Mouse (Mus musculus) liver, embryonic 14.5 days (tissue): ENCODE measurements around the gene Serbp1. TPM values are rescaled to one million over a fixed set of nuclear protein-coding genes. Genes with fewer than 3 reads are reported as not detected.

ENCODE experiments used
- ATAC-seq: fragments of 200-750 bp; cut with Nextera tagmentation; 2 replicates; pipeline ENCODE4 v1.8.0; 2017; ENCODE audit warnings: moderate number of reproducible peaks, mild to moderate bottlenecking, moderate library complexity; ENCODE audit not compliant: insufficient read depth
- DNase-seq, 3 experiments: peaks; one replicate each; pipeline ENCODE4 v3.0.0-alpha.2; 2012 to 2013; ENCODE audit warnings: low read depth in 3 of 3, low spot score in 3 of 3
- H3K27ac ChIP-seq: fragments of 300-500 bp; sonication (generic); 2 replicates; pipeline ENCODE4 v1.5.1; 2014; ENCODE audit warnings: moderate library complexity, mild to moderate bottlenecking, control low read depth, inconsistent platforms
- H3K27me3 ChIP-seq: fragments of 300-500 bp; sonication (generic); 2 replicates; pipeline ENCODE4 v1.6.1; 2014; ENCODE audit warnings: mild to moderate bottlenecking, low read length, moderate library complexity; ENCODE audit not compliant: control insufficient read depth, insufficient read depth
- H3K36me3 ChIP-seq: fragments of 300-500 bp; sonication (generic); replicated peaks from 2 replicates; pipeline ENCODE4 v1.6.1; 2014; ENCODE audit warnings: low read depth; ENCODE audit not compliant: control insufficient read depth, insufficient read depth
- H3K4me1 ChIP-seq, 2 experiments: fragments of 200-500 bp in 1 of 2; fragments of 300-500 bp in 1 of 2; sonication (generic) in 1 of 2; replicated peaks; 2 replicates each; pipeline ENCODE4 v1.6.1; 2012 to 2014; ENCODE audit warnings: antibody characterized with exemption in 1 of 2, inconsistent platforms in 1 of 2, low read length in 1 of 2; ENCODE audit not compliant: control insufficient read depth in 2 of 2, insufficient read depth in 2 of 2
- H3K4me2 ChIP-seq: fragments of 300-500 bp; sonication (generic); 2 replicates; pipeline ENCODE4 v1.6.1; 2014; ENCODE audit warnings: low read depth, mild to moderate bottlenecking, control low read depth, moderate library complexity
- H3K4me3 ChIP-seq, 2 experiments: fragments of 200-500 bp in 1 of 2; fragments of 300-500 bp in 1 of 2; sonication (generic) in 1 of 2; 2 replicates each; pipeline ENCODE4 v1.5.1; 2012 to 2014; ENCODE audit warnings: low read depth in 2 of 2, low read length in 2 of 2, mild to moderate bottlenecking in 2 of 2, control low read depth in 1 of 2, inconsistent platforms in 1 of 2, moderate library complexity in 1 of 2; ENCODE audit not compliant: insufficient read depth in 1 of 2
- H3K9ac ChIP-seq: fragments of 300-500 bp; sonication (generic); replicated peaks from 2 replicates; pipeline ENCODE4 v1.6.1; 2014; ENCODE audit warnings: mild to moderate bottlenecking, control low read depth, moderate library complexity
- H3K9me3 ChIP-seq: fragments of 300-500 bp; sonication (generic); 2 replicates; pipeline ENCODE4 v1.6.1; 2016; ENCODE audit warnings: low read length, mixed read lengths; ENCODE audit not compliant: control insufficient read depth
- CTCF ChIP-seq: IDR thresholded peaks from 2 replicates; pipeline ENCODE4 v1.5.1; 2016; ENCODE audit warnings: antibody characterized with exemption, low read depth, control low read depth
- EP300 ChIP-seq: IDR thresholded peaks from 2 replicates; pipeline ENCODE4 v1.6.1; 2016; ENCODE audit warnings: antibody characterized with exemption, low read depth
- WGBS: fragments of 180-500 bp; shearing (Covaris S2); extraction: QIAGEN DNeasy Blood & Tissue Kit; methylation state at CpG from one replicate; pipeline ENCODE4 v1.1.7; 2014; ENCODE audit not compliant: insufficient replicate concordance; 5-methylcytosine and 5-hydroxymethylcytosine counted together
- polyA plus RNA-seq, 2 experiments: library from polyadenylated mRNA; depleted of rRNA in 1 of 2; stranded (reverse) in 1 of 2; unstranded in 1 of 2; fragments of >200 nt; fragmentation: Nextera tagmentation in 1 of 2; extraction: Ambion mirVana in 1 of 2; gene quantifications; 2 replicates each; pipeline versions ENCODE4 v1.2.1 to v1.2.3; 2012 to 2014

The Serbp1 gene
- polyA plus RNA-seq, 2 experiments, result 336 to 339 TPM

DNA sequence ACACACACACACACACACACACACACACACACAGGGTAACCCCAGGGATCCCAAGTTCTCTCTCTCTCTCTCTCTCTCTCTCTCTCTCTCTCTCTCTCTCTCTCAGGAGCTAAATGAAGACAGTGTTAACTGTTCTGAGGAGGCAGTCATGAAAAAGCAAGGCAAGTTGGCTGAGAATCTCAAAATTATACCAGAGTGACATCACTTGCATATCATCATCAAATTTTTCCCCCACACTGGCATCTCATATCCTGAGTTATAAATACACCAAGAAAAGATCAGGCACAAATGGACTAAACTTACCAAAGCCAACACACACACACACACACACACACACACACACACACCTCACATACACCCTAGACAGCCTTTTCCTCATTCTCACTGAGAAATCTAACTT is 7.0 kb upstream of the Serbp1 start:
- no peak for ATAC-seq

DNA sequence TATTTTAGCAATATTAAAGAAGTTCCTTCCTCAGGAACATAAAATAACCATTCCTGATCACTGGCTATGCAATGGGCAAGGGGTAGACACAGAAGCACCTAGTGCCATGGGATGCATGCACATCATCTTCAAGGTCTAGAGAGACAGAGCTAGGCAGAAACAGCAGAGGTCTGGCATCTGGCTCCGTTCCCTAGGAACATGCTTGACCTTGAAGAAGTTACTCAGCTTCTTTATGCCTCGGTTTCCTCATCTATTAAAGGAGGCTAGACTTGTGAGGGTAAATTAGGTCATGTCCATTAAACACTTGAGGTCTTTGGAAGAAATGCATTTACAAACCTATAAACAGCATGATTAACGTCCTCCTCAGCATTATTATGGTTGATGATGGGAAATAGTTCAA is 2.3 kb upstream of the Serbp1 start:
- 66% methylated on average over 3 of the region's 3 CpGs for WGBS
- DNase-seq, result no peak
- Histone ChIP-seq H3K9me3 (no peaks in the 10 kb centered on the region), H3K4me2 (no peak overlapping the region), H3K36me3 (no peaks in the 10 kb centered on the region), H3K27me3 (no peaks in the 10 kb centered on the region), H3K27ac (no peak overlapping the region), H3K4me3 (no peak overlapping the region), H3K9ac (no peak overlapping the region), H3K4me1 (no peaks in the 10 kb centered on the region)
- TF ChIP-seq EP300 (no peak), CTCF (no peak)
- ATAC-seq, result no peak

More for the DNA sequence above, 7.0 kb upstream of the Serbp1 start:
- H3K27me3 ChIP-seq, result peaks cover 3% of the 10 kb centered on the region
- TF ChIP-seq EP300 (no peak), CTCF (no peak)
- no peaks in the 10 kb centered on the region for H3K9me3 ChIP-seq
- H3K4me1 ChIP-seq, result no peaks in the 10 kb centered on the region
- H3K4me2 ChIP-seq, result no peak overlapping the region
- H3K27ac ChIP-seq, result no peak overlapping the region
- H3K36me3 ChIP-seq, result no peaks in the 10 kb centered on the region
- DNase-seq, result no peak
- H3K9ac ChIP-seq, result no peak overlapping the region
- H3K4me3 ChIP-seq, result no peak overlapping the region

DNA sequence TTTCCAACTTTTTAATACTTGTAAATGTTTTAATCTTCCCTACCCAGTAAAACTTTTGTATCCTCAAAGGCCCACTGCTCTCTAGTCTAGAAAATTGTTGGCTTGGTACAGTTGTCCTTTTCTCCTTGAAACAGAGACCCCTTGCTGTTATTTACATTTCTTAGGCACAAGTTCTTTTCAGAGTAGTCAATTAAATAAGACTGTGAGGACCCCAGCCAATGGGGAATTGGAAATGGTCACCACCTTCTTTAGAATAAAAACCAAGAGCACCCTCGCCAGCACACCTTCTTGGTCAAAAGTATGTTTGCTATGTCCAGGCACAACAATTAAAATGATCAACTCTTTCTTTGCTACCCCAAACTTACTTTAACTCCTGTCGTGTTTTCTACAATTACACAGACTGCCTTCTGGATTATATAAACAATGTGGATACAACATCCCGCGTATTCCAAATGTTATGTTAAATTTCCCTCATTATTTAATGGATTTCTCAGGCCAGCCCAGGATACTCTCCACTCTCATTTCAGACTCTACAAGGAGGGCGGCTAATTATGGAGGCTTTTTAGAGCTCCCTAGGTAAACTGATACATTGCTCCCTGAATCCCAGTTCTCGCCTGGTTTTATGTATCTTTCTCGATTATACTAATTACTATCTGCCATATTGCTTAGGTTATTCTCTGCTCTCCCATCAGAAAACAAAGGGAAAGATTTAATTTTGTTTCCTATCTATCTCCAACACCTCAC is 1.3 kb upstream of the Serbp1 start:
- Histone ChIP-seq H3K27me3 (no peaks in the 10 kb centered on the region), H3K4me2 (no peak overlapping the region), H3K4me3 (no peak overlapping the region), H3K9ac (no peak overlapping the region), H3K36me3 (no peaks in the 10 kb centered on the region), H3K4me1 (no peaks in the 10 kb centered on the region), H3K27ac (no peak overlapping the region), H3K9me3 (no peaks in the 10 kb centered on the region)
- 62% methylated on average over 7 of the region's 7 CpGs for WGBS
- no peak for DNase-seq
- TF ChIP-seq CTCF (no peak), EP300 (no peak)
- no peak for ATAC-seq

DNA sequence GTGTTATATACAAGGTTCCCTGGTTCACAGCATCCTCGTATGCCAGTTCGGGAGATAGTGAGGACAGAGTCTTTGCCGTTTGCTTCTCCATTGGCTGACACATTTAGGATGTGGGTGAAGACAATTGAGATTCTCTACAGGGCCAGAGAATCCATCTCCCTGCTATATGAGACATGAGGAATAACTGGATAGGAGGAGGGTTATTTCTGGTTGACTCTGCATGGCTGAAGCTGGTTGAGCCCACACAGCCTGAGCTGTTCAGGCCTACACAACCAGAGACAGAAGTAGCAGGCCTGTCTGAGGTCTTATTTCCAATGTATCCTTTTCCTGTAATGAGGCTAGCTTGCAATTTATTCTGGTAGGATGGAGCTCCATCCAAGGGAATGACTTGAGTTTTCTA is 3.3 kb downstream of the Serbp1 start:
- Histone ChIP-seq H3K4me1 (no peaks in the 10 kb centered on the region), H3K36me3 (no peaks in the 10 kb centered on the region), H3K27ac (no peak overlapping the region), H3K9ac (no peak overlapping the region), H3K4me3 (no peak overlapping the region), H3K4me2 (no peak overlapping the region), H3K27me3 (no peaks in the 10 kb centered on the region), H3K9me3 (no peaks in the 10 kb centered on the region)
- TF ChIP-seq EP300, result no peak
- TF ChIP-seq CTCF, result no peak
- WGBS, result 71% methylated on average over 3 of the region's 3 CpGs
- DNase-seq (no peak), ATAC-seq (no peak)

DNA sequence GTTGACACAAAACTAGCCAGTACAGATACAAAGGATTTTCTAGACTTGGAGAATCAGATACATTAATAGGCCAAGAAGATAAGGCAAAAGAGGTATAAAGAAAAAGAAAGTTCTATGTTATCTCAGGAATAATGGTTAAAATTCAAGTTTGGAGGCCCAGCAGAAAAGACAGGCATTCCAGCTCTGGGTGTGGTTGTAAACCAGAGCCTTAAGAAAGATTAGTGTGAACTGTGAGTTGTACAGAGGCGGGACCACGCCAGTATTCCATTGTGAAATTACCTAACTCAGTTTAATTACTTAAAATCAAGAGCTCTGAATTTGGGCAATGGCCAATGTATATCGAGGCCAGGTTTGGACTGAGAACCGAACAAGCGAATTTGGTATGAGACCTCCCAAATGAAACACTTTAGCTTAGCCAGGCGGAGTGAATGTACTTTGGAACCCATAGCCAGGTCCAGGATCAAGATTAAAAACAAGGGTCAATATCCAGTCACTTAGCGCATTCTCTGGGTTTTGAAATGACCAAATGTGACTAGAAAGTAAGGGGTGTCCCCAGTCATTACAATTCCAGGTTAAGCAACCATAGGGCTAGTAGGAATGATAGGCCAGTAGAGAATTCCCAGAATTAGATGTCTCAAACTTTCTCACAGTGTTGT is 5.9 kb downstream of the Serbp1 start:
- Histone ChIP-seq H3K36me3 (no peaks in the 10 kb centered on the region), H3K4me3 (no peak overlapping the region), H3K9ac (no peak overlapping the region), H3K9me3 (no peaks in the 10 kb centered on the region), H3K4me2 (no peak overlapping the region), H3K27me3 (no peaks in the 10 kb centered on the region), H3K4me1 (no peaks in the 10 kb centered on the region), H3K27ac (no peak overlapping the region)
- WGBS, result 74% methylated on average over 7 of the region's 7 CpGs
- DNase-seq (no peak), ATAC-seq (no peak)
- no peak for TF ChIP-seq CTCF
- TF ChIP-seq EP300, result no peak
